Mouse (Mus musculus): ENCODE data around the gene Csnk1g1. TPM values are rescaled to one million over a fixed set of nuclear protein-coding genes. Genes with fewer than 3 reads are reported as not detected.
A peak's percentile ranks its signal among the peaks of the same experiment; 100 is the strongest.

Gene Csnk1g1
- polyA plus RNA-seq, 1 experiment = 20.6 TPM

DNA sequence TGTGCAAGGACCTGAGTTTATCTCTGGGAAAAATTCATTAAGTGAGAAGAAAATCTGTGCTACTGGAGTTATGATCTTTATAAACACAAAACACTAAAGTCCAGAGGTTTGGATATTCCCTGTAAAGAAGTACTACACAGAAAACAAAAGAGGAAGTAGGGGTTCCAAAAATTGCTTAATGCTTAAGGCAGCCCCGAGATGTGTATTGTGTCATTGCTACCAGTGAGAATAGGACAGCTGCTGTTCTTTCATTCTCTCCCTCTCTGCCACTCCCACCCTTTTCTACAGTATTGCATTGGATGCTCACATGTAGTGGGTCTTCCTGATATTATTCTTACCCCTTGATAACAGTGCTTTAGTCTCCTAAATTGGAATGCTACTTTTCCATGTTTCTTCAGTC lies 74.1 kb downstream of the Csnk1g1 start:
- Histone ChIP-seq H3K4me1 (ENCODE audit: control insufficient read depth, insufficient read depth, low read length) (no peaks in the 10 kb centered on the region), H3K27ac (ENCODE audit: insufficient read depth, low read length) (no peak overlapping the region), H3K4me3 (ENCODE audit: insufficient read depth, low read length) (no peak overlapping the region)
- TF ChIP-seq POLR2A (IDR thresholded peaks at IDR 0.05; ENCODE audit: extremely low read depth, insufficient read depth, low read length) (no peak), CTCF (IDR thresholded peaks at IDR 0.05; ENCODE audit: extremely low read depth, insufficient read depth, low read length) (no peak)

DNA sequence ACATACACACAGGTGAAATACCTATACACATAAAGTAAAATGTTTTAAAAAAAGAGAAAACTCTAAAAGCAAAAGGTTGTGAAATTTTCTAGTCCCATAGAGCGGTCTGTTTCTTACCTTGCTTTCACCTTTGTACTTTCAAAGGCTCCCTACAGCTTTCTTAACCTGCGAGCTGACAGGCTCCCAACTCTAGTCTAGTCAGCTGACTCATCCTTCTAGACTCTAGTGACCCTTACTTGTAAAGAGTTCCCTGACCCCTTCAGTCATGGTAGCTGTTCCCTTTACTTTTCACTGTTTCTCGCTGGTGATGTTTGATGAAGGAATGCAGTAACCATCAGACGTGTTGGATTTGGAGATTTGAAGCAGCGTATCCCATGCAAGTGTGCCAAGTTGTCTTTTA lies 78.3 kb downstream of the Csnk1g1 start:
- TF ChIP-seq CTCF (IDR thresholded peaks at IDR 0.05; ENCODE audit: extremely low read depth, insufficient read depth, low read length) = no peak
- TF ChIP-seq POLR2A (IDR thresholded peaks at IDR 0.05; ENCODE audit: extremely low read depth, insufficient read depth, low read length) = no peak
- no peaks in the 10 kb centered on the region for H3K4me1 ChIP-seq (ENCODE audit: control insufficient read depth, insufficient read depth, low read length)
- H3K4me3 ChIP-seq (ENCODE audit: insufficient read depth, low read length) = no peak overlapping the region
- no peak overlapping the region for H3K27ac ChIP-seq (ENCODE audit: insufficient read depth, low read length)

DNA sequence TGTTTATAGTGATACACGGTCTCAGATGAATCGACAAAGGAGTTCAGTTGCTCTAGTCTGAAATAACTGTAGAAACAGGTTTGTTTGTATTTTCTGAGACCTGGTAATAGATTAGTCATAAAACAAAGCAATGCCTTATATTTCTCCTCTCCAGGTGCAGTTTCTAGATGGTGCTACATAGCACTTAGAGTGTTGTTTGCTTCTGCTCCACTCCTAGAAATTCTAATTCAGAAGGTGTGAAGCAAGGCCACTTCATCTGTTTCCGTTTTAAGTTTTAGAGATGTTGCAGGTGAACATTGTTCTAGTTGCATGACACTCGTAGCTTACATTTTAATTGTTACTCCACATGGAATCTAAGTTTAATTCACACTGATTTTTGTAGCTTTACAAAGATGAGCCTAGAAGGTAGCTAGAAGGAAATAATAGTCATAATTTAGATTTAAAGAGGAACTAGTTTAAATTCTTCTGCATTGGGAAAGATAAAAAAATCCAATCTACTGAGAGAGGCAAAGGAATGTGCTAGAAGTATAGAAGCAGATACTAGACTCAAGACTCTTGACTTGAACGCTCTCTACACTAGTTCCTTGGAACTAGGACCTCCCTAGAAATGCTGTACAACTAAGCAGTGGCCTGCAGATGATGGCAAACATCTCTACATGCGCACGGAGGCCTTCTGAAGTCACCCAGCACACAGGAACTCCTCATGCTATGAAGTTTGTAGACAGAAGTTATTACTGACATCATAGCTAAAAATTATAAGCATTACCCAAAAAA lies 87.1 kb downstream of the Csnk1g1 start:
- no peak overlapping the region for H3K4me3 ChIP-seq (ENCODE audit: insufficient read depth, low read length)
- TF ChIP-seq CTCF (IDR thresholded peaks at IDR 0.05; ENCODE audit: extremely low read depth, insufficient read depth, low read length) = no peak
- no peak for TF ChIP-seq POLR2A (IDR thresholded peaks at IDR 0.05; ENCODE audit: extremely low read depth, insufficient read depth, low read length)
- no peaks in the 10 kb centered on the region; the same call in 1 of the 2 replicates for H3K4me1 ChIP-seq (ENCODE audit: control insufficient read depth, insufficient read depth, low read length)
- no peak overlapping the region for H3K27ac ChIP-seq (ENCODE audit: insufficient read depth, low read length)

DNA sequence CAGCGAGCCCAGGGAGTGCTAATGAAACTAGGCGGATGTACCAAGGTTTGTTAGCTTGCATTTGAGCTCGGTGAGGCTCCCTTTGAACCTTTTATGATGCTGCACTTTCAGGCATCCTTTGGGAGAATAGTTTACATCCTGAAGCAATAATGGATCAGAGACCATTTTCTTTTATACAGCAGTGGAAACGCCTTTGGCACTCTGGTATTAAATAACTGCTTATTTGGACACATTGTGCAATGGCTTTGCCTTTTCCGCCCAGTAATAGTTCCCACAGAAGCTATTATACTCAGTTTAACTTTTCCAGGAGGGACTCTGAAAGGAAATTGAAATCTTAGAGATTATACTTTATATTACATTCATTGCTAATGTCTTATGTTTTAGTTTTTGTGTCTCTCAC lies 90.2 kb downstream of the Csnk1g1 start:
- Histone ChIP-seq H3K27ac (ENCODE audit: insufficient read depth, low read length) (no peak overlapping the region), H3K4me3 (ENCODE audit: insufficient read depth, low read length) (no peak overlapping the region), H3K4me1 (ENCODE audit: control insufficient read depth, insufficient read depth, low read length) (no peaks in the 10 kb centered on the region; the same call in 1 of the 2 replicates)
- TF ChIP-seq CTCF (IDR thresholded peaks at IDR 0.05; ENCODE audit: extremely low read depth, insufficient read depth, low read length) (no peak), POLR2A (IDR thresholded peaks at IDR 0.05; ENCODE audit: extremely low read depth, insufficient read depth, low read length) (no peak)

DNA sequence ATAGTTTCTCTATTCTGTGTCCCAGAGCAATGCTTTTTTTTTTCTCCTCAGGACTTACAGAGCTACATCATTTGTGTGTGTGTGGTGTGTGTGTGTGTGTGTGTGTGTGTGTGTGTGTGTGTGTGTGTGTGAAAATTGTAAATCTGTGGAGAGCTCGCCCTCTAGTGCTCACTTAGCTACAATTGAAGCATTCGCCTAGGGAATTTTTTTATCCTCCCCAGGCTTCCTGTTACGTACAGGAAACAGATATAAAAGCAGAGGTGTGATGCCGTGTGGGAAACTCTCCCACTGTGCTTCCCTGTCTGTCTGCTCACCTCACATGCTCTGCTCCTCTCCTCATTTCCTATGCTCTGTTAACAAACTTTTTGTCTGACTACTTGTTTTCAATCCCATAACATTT lies 95.7 kb downstream of the Csnk1g1 start:
- TF ChIP-seq CTCF (IDR thresholded peaks at IDR 0.05; ENCODE audit: extremely low read depth, insufficient read depth, low read length) = peak; percentile 33; the same call in 1 of the 2 replicates
- no peak for TF ChIP-seq POLR2A (IDR thresholded peaks at IDR 0.05; ENCODE audit: extremely low read depth, insufficient read depth, low read length)

DNA sequence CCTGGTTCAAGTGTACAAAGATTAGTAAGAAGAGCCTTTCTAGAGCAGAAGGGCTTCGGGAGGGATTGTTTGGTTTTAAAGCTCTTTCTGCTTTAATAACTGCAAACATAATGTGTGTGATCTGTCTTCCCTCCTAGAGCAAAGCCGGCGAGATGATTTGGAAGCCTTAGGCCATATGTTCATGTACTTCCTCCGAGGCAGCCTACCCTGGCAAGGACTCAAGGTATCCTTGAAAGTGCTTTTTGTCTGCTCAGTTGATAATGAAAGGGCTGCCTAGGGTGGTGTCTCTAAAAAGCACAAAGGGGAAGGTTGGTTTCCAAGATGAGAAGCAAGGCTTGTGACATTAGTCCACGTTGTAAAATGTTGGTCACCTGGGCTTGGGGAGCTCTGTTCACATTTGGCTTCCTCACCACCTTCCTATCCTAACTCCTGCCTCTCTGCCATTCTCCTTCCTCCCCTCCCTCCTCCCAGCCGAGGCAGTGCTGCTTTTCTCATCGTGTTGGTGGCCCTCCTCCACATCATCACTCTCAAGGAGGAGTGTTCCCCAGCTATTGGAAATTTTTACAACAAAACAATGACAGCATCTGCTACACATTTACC lies 99.0 kb downstream of the Csnk1g1 start:
- Histone ChIP-seq H3K4me3 (ENCODE audit: insufficient read depth, low read length) (no peak overlapping the region), H3K27ac (ENCODE audit: insufficient read depth, low read length) (no peak overlapping the region), H3K4me1 (ENCODE audit: control insufficient read depth, insufficient read depth, low read length) (peaks cover 4% of the 10 kb centered on the region)
- TF ChIP-seq CTCF (IDR thresholded peaks at IDR 0.05; ENCODE audit: extremely low read depth, insufficient read depth, low read length) (no peak), POLR2A (IDR thresholded peaks at IDR 0.05; ENCODE audit: extremely low read depth, insufficient read depth, low read length) (no peak)

More for the DNA sequence above, 95.7 kb downstream of the Csnk1g1 start:
- Histone ChIP-seq H3K4me3 (ENCODE audit: insufficient read depth, low read length) (no peak overlapping the region), H3K4me1 (ENCODE audit: control insufficient read depth, insufficient read depth, low read length) (peaks cover 4% of the 10 kb centered on the region), H3K27ac (ENCODE audit: insufficient read depth, low read length) (no peak overlapping the region)

DNA sequence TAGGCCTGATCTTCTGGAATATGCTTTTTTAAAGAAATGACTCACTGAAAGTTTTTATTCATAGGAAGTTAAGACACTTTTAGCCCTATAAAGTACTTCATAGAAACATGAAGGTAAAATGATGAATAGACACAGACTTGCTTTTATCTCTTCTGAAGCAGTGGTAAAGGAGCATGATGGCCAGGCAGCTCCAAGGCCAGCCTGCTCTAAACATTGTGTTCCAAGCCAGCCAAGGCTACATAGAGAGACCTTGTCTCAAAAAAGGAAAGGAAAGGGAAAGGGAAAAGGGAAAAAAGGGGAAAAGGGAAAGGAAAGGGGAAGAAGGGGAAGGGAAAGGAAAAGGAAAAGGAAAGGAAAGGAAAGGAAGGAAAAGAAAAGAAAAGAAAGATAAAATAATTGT lies 111.9 kb downstream of the Csnk1g1 start:
- no peaks in the 10 kb centered on the region for H3K4me1 ChIP-seq (ENCODE audit: control insufficient read depth, insufficient read depth, low read length)
- TF ChIP-seq CTCF (IDR thresholded peaks at IDR 0.05; ENCODE audit: extremely low read depth, insufficient read depth, low read length) = no peak
- no peak for TF ChIP-seq POLR2A (IDR thresholded peaks at IDR 0.05; ENCODE audit: extremely low read depth, insufficient read depth, low read length)
- H3K4me3 ChIP-seq (ENCODE audit: insufficient read depth, low read length) = no peak overlapping the region
- no peak overlapping the region for H3K27ac ChIP-seq (ENCODE audit: insufficient read depth, low read length)

DNA sequence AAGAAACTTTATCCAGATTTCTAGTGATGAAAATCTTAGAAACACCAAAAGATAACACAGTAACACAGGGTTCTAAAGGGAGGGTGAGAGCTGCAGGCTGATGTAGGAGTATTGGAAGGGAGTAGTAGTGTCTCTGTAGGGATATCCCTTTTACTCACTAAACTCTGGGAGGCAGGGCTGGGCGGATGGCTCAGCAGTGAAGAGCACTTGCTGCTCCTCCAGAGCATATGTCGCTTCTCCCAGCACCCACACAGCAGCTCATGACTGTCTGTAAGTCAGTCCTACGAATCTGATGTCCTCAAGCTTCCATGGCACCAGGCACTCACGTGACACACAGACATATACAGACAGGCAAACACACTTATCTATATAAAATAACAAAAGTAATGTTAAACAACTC lies 129.4 kb downstream of the Csnk1g1 start:
- Histone ChIP-seq H3K4me3 (ENCODE audit: insufficient read depth, low read length) (no peak overlapping the region), H3K27ac (ENCODE audit: insufficient read depth, low read length) (no peak overlapping the region), H3K4me1 (ENCODE audit: control insufficient read depth, insufficient read depth, low read length) (peaks cover 7% of the 10 kb centered on the region)
- TF ChIP-seq POLR2A (IDR thresholded peaks at IDR 0.05; ENCODE audit: extremely low read depth, insufficient read depth, low read length) (no peak), CTCF (IDR thresholded peaks at IDR 0.05; ENCODE audit: extremely low read depth, insufficient read depth, low read length) (no peak)

DNA sequence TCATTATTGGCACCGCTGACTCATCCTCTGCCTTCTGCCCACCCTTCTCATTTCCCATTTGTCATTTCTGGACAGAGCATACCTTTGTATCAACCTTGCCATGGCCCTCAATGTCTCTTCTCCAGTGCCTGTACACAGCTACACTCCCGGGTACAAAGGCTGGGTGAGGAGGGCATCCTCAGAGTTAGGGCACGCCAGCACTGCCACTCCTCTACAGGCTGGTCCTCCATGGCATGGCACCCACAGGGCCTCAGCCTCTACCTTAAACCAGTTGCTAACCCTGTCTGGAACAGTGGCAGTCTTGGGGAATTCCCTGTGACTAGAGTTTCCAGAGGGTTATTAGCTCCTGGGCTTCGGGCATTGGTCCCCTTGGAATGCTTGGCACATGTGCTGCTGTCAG lies 129.9 kb downstream of the Csnk1g1 start:
- Histone ChIP-seq H3K4me3 (ENCODE audit: insufficient read depth, low read length) (no peak overlapping the region), H3K27ac (ENCODE audit: insufficient read depth, low read length) (no peak overlapping the region), H3K4me1 (ENCODE audit: control insufficient read depth, insufficient read depth, low read length) (peaks cover 7% of the 10 kb centered on the region)
- TF ChIP-seq CTCF (IDR thresholded peaks at IDR 0.05; ENCODE audit: extremely low read depth, insufficient read depth, low read length) = no peak
- TF ChIP-seq POLR2A (IDR thresholded peaks at IDR 0.05; ENCODE audit: extremely low read depth, insufficient read depth, low read length) = no peak

DNA sequence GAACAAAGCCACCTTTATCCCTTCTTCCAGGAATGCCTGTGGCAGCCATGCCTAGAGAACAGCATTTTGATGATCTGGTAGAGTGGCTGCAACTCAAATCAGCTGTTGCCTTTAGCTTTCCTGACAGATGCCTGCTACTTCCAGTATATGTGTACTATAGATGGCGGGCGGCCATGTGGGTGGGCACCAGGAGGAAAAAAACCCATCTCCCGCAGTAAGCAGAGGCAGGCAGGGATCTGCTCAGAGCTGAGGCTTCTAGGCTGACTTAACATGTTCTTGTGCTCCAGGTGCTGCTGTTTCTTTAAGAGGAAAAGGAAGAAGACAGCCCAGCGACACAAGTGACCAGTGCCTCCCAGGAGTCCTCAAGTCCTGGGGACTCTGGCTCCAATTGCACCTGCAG lies 130.6 kb downstream of the Csnk1g1 start:
- H3K27ac ChIP-seq (ENCODE audit: insufficient read depth, low read length) = no peak overlapping the region
- TF ChIP-seq CTCF (IDR thresholded peaks at IDR 0.05; ENCODE audit: extremely low read depth, insufficient read depth, low read length) = no peak
- TF ChIP-seq POLR2A (IDR thresholded peaks at IDR 0.05; ENCODE audit: extremely low read depth, insufficient read depth, low read length) = no peak
- peaks cover 7% of the 10 kb centered on the region for H3K4me1 ChIP-seq (ENCODE audit: control insufficient read depth, insufficient read depth, low read length)
- H3K4me3 ChIP-seq (ENCODE audit: insufficient read depth, low read length) = no peak overlapping the region
